Mouse (Mus musculus) kidney, postnatal 25 days (tissue): Measurements from ENCODE around the gene Dtnb.

Experiments used
- DNase-seq, 2 experiments: peaks; one replicate each; pipeline ENCODE4 v3.0.0; 2021; ENCODE audit warnings: mixed read lengths in 2 of 2

The Dtnb gene

GRCm38 (mm10) chr12:3809520-3810180 lies 237.5 kb downstream of the Dtnb start:
- no peak for DNase-seq

- DNase-seq = peak in 1 of 2 experiments; percentile 50
Observed at GRCm38 (mm10) chr12:3810455-3810854, 238.3 kb downstream of the Dtnb start.

GRCm38 (mm10) chr12:3811596-3811995 lies 239.4 kb downstream of the Dtnb start:
- DNase-seq = peak in 1 of 2 experiments; percentile 54

GRCm38 (mm10) chr12:3812251-3812650 lies 240.1 kb downstream of the Dtnb start:
- DNase-seq = no peak

- DNase-seq = no peak
Observed at GRCm38 (mm10) chr12:3813138-3813537, 241.0 kb downstream of the Dtnb start.

GRCm38 (mm10) chr12:3815386-3815785 lies 243.2 kb downstream of the Dtnb start:
- no peak for DNase-seq

GRCm38 (mm10) chr12:3817033-3817432 lies 244.9 kb downstream of the Dtnb start:
- no peak for DNase-seq

GRCm38 (mm10) chr12:3817566-3817965 lies 245.4 kb downstream of the Dtnb start:
- DNase-seq = peak; percentile 83 to 85

GRCm38 (mm10) chr12:3819899-3820298 lies 247.7 kb downstream of the Dtnb start:
- no peak for DNase-seq

- DNase-seq = no peak
Observed at GRCm38 (mm10) chr12:3823408-3823807, 251.2 kb downstream of the Dtnb start.

GRCm38 (mm10) chr12:3824906-3825713 lies 252.9 kb downstream of the Dtnb start:
- no peak for DNase-seq

- DNase-seq = no peak
Observed at GRCm38 (mm10) chr12:3825714-3826080, 253.5 kb downstream of the Dtnb start.

GRCm38 (mm10) chr12:3827771-3828170 lies 255.6 kb downstream of the Dtnb start:
- no peak for DNase-seq
